Mouse (Mus musculus): ENCODE results near the gene Dnmbp.
"Not testable (repeated sequence)": the region's sequence is repeated elsewhere in the genome, so short reads cannot be mapped to it uniquely, and the experiment has no call there.

The Dnmbp gene

GRCm38 (mm10) chr19:43939769-43940689 is at the start of gene Dnmbp:
Gene Dnmbp (minus strand): TSS chr19:43940191.
- DNase-seq (ENCODE audit: low read depth, low spot score) = peak; percentile 90

- no peak for DNase-seq (ENCODE audit: low read depth, low spot score)
Observed at GRCm38 (mm10) chr19:43986069-43986794, 46.2 kb upstream of the Dnmbp start, which contains the start of gene Cpn1. Gene Cpn1 (minus strand): TSS chr19:43986556.

GRCm38 (mm10) chr19:43981992-43982391 is 42.0 kb upstream of the Dnmbp start:
- no peak for DNase-seq (ENCODE audit: low read depth, low spot score)

GRCm38 (mm10) chr19:43980711-43981110 is 40.7 kb upstream of the Dnmbp start:
- no peak for DNase-seq (ENCODE audit: low read depth, low spot score)

GRCm38 (mm10) chr19:43977799-43978198 is 37.8 kb upstream of the Dnmbp start:
- no peak for DNase-seq (ENCODE audit: low read depth, low spot score)

- no peak for DNase-seq (ENCODE audit: low read depth, low spot score)
Observed at GRCm38 (mm10) chr19:43976661-43977060, 36.7 kb upstream of the Dnmbp start.

- DNase-seq (ENCODE audit: low read depth, low spot score) = no peak
Observed at GRCm38 (mm10) chr19:43974221-43974620, 34.2 kb upstream of the Dnmbp start.

GRCm38 (mm10) chr19:43973711-43974110 is 33.7 kb upstream of the Dnmbp start:
- DNase-seq (ENCODE audit: low read depth, low spot score) = no peak

- no peak for DNase-seq (ENCODE audit: low read depth, low spot score)
Observed at GRCm38 (mm10) chr19:43972129-43972528, 32.1 kb upstream of the Dnmbp start.

GRCm38 (mm10) chr19:43968436-43969026 is 28.5 kb upstream of the Dnmbp start:
- no peak for DNase-seq (ENCODE audit: low read depth, low spot score)

GRCm38 (mm10) chr19:43966481-43966880 is 26.5 kb upstream of the Dnmbp start:
- no peak for DNase-seq (ENCODE audit: low read depth, low spot score)

- DNase-seq (ENCODE audit: low read depth, low spot score) = no peak
Observed at GRCm38 (mm10) chr19:43965496-43966085, 25.6 kb upstream of the Dnmbp start.

GRCm38 (mm10) chr19:43962795-43963194 is 22.8 kb upstream of the Dnmbp start:
- no peak for DNase-seq (ENCODE audit: low read depth, low spot score)

GRCm38 (mm10) chr19:43961185-43961584 is 21.2 kb upstream of the Dnmbp start:
- DNase-seq (ENCODE audit: low read depth, low spot score) = peak; percentile 59

GRCm38 (mm10) chr19:43960014-43960413 is 20.0 kb upstream of the Dnmbp start:
- DNase-seq (ENCODE audit: low read depth, low spot score) = no peak

GRCm38 (mm10) chr19:43959162-43959561 is 19.2 kb upstream of the Dnmbp start:
- peak; percentile 80 for DNase-seq (ENCODE audit: low read depth, low spot score)

GRCm38 (mm10) chr19:43957881-43958280 is 17.9 kb upstream of the Dnmbp start:
- no peak for DNase-seq (ENCODE audit: low read depth, low spot score)

- no peak for DNase-seq (ENCODE audit: low read depth, low spot score)
Observed at GRCm38 (mm10) chr19:43957402-43957801, 17.4 kb upstream of the Dnmbp start.

- DNase-seq (ENCODE audit: low read depth, low spot score) = no peak
Observed at GRCm38 (mm10) chr19:43955266-43955665, 15.3 kb upstream of the Dnmbp start.

- no peak for DNase-seq (ENCODE audit: low read depth, low spot score)
Observed at GRCm38 (mm10) chr19:43954864-43955263, 14.9 kb upstream of the Dnmbp start.

- not testable (repeated sequence) for DNase-seq (ENCODE audit: low read depth, low spot score)
Observed at GRCm38 (mm10) chr19:43952936-43953335, 12.9 kb upstream of the Dnmbp start.
